Mouse (Mus musculus): ENCODE data around the gene Parvg.
"Not testable (repeated sequence)": the region's sequence is repeated elsewhere in the genome, so short reads cannot be mapped to it uniquely, and the experiment has no call there.

The Parvg gene

GRCm38 (mm10) chr15:84323966-84324869, at the start of gene Parvg:
Gene Parvg, plus strand, starts transcription at chr15:84324026.
- no peak for DNase-seq (ENCODE audit: low read depth, low spot score)

GRCm38 (mm10) chr15:84276066-84276465, 47.8 kb upstream of the Parvg start:
- no peak for DNase-seq (ENCODE audit: low read depth, low spot score)

GRCm38 (mm10) chr15:84278091-84278490, 45.7 kb upstream of the Parvg start:
- no peak for DNase-seq (ENCODE audit: low read depth, low spot score)

- DNase-seq (ENCODE audit: low read depth, low spot score) = no peak
Measured at GRCm38 (mm10) chr15:84278656-84279055, 45.2 kb upstream of the Parvg start.

- DNase-seq (ENCODE audit: low read depth, low spot score) = no peak
Measured at GRCm38 (mm10) chr15:84280309-84280708, 43.5 kb upstream of the Parvg start.

GRCm38 (mm10) chr15:84280712-84281347, 43.0 kb upstream of the Parvg start:
- no peak for DNase-seq (ENCODE audit: low read depth, low spot score)

- peak; percentile 85 for DNase-seq (ENCODE audit: low read depth, low spot score)
Measured at GRCm38 (mm10) chr15:84282206-84283085, 41.4 kb upstream of the Parvg start.

GRCm38 (mm10) chr15:84284059-84284458, 39.8 kb upstream of the Parvg start:
- peak; percentile 70 for DNase-seq (ENCODE audit: low read depth, low spot score)

GRCm38 (mm10) chr15:84285453-84285852, 38.4 kb upstream of the Parvg start:
- no peak for DNase-seq (ENCODE audit: low read depth, low spot score)

GRCm38 (mm10) chr15:84288953-84289352, 34.9 kb upstream of the Parvg start:
- not testable (repeated sequence) for DNase-seq (ENCODE audit: low read depth, low spot score)

- no peak for DNase-seq (ENCODE audit: low read depth, low spot score)
Measured at GRCm38 (mm10) chr15:84291097-84291496, 32.7 kb upstream of the Parvg start.

GRCm38 (mm10) chr15:84293590-84293989, 30.2 kb upstream of the Parvg start:
- no peak for DNase-seq (ENCODE audit: low read depth, low spot score)

- DNase-seq (ENCODE audit: low read depth, low spot score) = no peak
Measured at GRCm38 (mm10) chr15:84294391-84294790, 29.4 kb upstream of the Parvg start.

- no peak for DNase-seq (ENCODE audit: low read depth, low spot score)
Measured at GRCm38 (mm10) chr15:84295225-84295624, 28.6 kb upstream of the Parvg start.

- no peak for DNase-seq (ENCODE audit: low read depth, low spot score)
Measured at GRCm38 (mm10) chr15:84297454-84297853, 26.4 kb upstream of the Parvg start.

- DNase-seq (ENCODE audit: low read depth, low spot score) = no peak
Measured at GRCm38 (mm10) chr15:84298804-84299370, 24.9 kb upstream of the Parvg start.

GRCm38 (mm10) chr15:84299662-84300333, 24.0 kb upstream of the Parvg start:
- DNase-seq (ENCODE audit: low read depth, low spot score) = peak; percentile 21

- no peak for DNase-seq (ENCODE audit: low read depth, low spot score)
Measured at GRCm38 (mm10) chr15:84300591-84300990, 23.2 kb upstream of the Parvg start.

- no peak for DNase-seq (ENCODE audit: low read depth, low spot score)
Measured at GRCm38 (mm10) chr15:84301026-84301425, 22.8 kb upstream of the Parvg start.

- DNase-seq (ENCODE audit: low read depth, low spot score) = no peak
Measured at GRCm38 (mm10) chr15:84301641-84302420, 22.0 kb upstream of the Parvg start.
